Mouse (Mus musculus) liver, embryonic 12.5 days (tissue): Measurements from ENCODE around the gene Thap3. TPM values are rescaled to one million over a fixed set of nuclear protein-coding genes. Genes with fewer than 3 reads are reported as not detected.
A peak's percentile ranks its signal among the peaks of the same experiment; 100 is the strongest.

Experiments used
- ATAC-seq: fragments of 200-750 bp; cut with Nextera tagmentation; 2 replicates; pipeline ENCODE4 v1.8.0; 2017; ENCODE audit warnings: moderate number of reproducible peaks, mild to moderate bottlenecking, moderate library complexity
- H3K27ac ChIP-seq: fragments of 300-500 bp; sonication (generic); 2 replicates; pipeline ENCODE4 v1.5.1; 2016; ENCODE audit warnings: mild to moderate bottlenecking
- H3K27me3 ChIP-seq: fragments of 300-500 bp; sonication (generic); replicated peaks from 2 replicates; pipeline ENCODE4 v1.6.1; 2016; ENCODE audit warnings: mild to moderate bottlenecking, moderate library complexity
- H3K36me3 ChIP-seq: fragments of 300-500 bp; sonication (generic); 2 replicates; pipeline ENCODE4 v1.6.1; 2016; ENCODE audit warnings: mild to moderate bottlenecking, moderate library complexity
- H3K4me1 ChIP-seq: fragments of 300-500 bp; sonication (generic); 2 replicates; pipeline ENCODE4 v1.6.1; 2016
- H3K4me2 ChIP-seq: fragments of 300-500 bp; sonication (generic); 2 replicates; pipeline ENCODE4 v1.6.1; 2016; ENCODE audit warnings: mild to moderate bottlenecking, moderate library complexity
- H3K4me3 ChIP-seq: fragments of 300-500 bp; sonication (generic); 2 replicates; pipeline ENCODE4 v1.5.1; 2016; ENCODE audit warnings: mild to moderate bottlenecking, moderate library complexity
- H3K9ac ChIP-seq: fragments of 300-500 bp; sonication (generic); 2 replicates; pipeline ENCODE4 v1.6.1; 2016; ENCODE audit warnings: mild to moderate bottlenecking, moderate library complexity
- H3K9me3 ChIP-seq: fragments of 300-500 bp; sonication (generic); replicated peaks from 2 replicates; pipeline ENCODE4 v1.6.1; 2016; ENCODE audit warnings: mild to moderate bottlenecking, moderate library complexity
- WGBS: fragments of 180-500 bp; shearing (Covaris S2); methylation state at CpG from one replicate; pipeline ENCODE4 v1.1.7; 2016; ENCODE audit not compliant: insufficient replicate concordance; 5-methylcytosine and 5-hydroxymethylcytosine counted together
- polyA plus RNA-seq: library from polyadenylated mRNA; unstranded; fragments of >200 nt; fragmentation: Nextera tagmentation; extraction: Ambion mirVana; gene quantifications from 2 replicates; pipeline ENCODE4 v1.2.1, GENCODE M21; 2016

The Thap3 gene
- polyA plus RNA-seq, 1 experiment from 2014 or later: 10.0 TPM

DNA sequence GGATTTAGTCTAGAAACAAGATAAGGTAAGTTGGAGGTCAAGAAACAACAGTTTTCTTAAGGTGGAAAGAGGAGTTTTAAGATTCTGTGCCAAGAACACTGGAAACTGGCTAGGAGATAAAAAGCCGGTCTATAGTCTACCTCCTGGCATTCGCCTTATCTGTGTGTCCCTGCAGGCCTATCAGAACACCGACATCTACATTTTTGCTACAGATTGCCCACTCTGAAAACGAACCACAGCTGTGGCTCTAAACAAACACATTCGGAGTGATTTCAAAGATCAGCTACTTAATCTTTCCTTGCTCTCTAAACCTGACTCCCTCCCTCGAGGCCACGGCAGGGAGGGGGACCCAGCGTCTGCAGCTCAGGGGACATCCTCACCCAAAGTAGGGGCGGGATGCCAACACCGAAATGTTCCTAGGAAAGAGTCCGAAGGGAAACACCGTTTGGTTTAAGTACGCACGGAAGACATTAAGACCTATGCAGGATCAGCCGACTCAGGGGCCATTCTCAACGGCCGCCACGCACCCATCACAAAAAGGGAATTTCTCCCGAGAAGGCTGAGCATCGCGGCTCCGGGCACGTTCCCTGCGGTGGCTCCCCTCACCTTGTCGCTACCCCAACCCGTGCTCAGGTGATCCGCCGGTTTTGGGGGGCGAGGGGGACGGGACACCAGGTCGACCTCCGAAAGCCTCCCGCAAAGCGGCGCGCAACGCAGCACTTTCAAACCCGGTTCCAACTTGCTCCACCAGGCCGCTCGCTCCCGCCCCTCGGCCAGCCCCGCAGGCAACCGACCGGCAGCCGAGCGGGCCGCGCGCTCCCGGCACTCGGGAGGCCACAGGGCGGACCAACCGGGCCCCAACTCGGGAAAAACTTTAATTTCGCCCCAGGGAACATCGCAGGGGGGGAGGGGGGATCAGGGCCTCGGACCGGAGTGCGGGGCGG is 5.7 kb upstream of the Thap3 start:
- ATAC-seq: no peak
- H3K27ac ChIP-seq: peak overlapping the region; percentile 69

GRCm38 (mm10) chr4:151993035-151993434 is 4.2 kb upstream of the Thap3 start:
- Histone ChIP-seq H3K9ac (no peak overlapping the region), H3K4me3 (no peak overlapping the region), H3K36me3 (peaks cover 31% of the 10 kb centered on the region), H3K27me3 (peaks cover 46% of the 10 kb centered on the region), H3K27ac (no peak overlapping the region), H3K4me1 (peaks cover 47% of the 10 kb centered on the region), H3K9me3 (no peaks in the 10 kb centered on the region), H3K4me2 (no peak overlapping the region)
- WGBS: 74% methylated on average over 6 of the region's 6 CpGs
- no peak for ATAC-seq

More for the DNA sequence above, 5.7 kb upstream of the Thap3 start:
- Histone ChIP-seq H3K27me3 (peaks cover 46% of the 10 kb centered on the region), H3K36me3 (peaks cover 31% of the 10 kb centered on the region), H3K4me2 (peak overlapping the region; percentile 94), H3K9ac (peak overlapping the region; percentile 94), H3K4me3 (peak overlapping the region; percentile 91), H3K4me1 (peaks cover 37% of the 10 kb centered on the region), H3K9me3 (no peaks in the 10 kb centered on the region)
- WGBS: 1% methylated on average over 60 of the region's 61 CpGs

- Histone ChIP-seq H3K9me3 (no peaks in the 10 kb centered on the region), H3K27me3 (peaks cover 46% of the 10 kb centered on the region), H3K4me1 (peaks cover 47% of the 10 kb centered on the region), H3K4me2 (no peak overlapping the region), H3K36me3 (peaks cover 31% of the 10 kb centered on the region), H3K9ac (no peak overlapping the region), H3K27ac (no peak overlapping the region), H3K4me3 (no peak overlapping the region)
- no peak for ATAC-seq
- 86% methylated on average over 9 of the region's 9 CpGs for WGBS
Observed at GRCm38 (mm10) chr4:151992091-151992490, 3.3 kb upstream of the Thap3 start.

DNA sequence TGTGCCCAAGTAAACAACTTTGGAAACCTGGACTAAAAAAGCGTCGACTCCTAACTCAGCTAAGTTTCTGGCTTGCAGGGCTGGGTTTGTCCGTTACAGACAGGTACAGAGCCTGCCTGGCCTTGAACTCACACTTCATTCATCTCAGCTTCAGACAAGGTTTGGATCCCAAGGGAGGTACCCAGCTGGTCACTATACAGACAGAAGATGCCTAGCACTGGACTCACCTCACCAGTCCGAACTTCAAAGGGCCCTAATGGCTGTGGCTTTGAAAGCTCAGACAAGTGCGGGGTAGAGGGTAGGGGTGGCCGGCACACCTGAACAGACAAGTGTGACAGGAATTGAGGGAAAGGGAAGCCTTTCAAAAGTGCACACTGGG is 302 bp upstream of the Thap3 start:
- Histone ChIP-seq H3K27me3 (peaks cover 34% of the 10 kb centered on the region), H3K9ac (peak overlapping the region; percentile 88), H3K4me2 (peak overlapping the region; percentile 94), H3K4me3 (peak overlapping the region; percentile 86), H3K36me3 (peaks cover 35% of the 10 kb centered on the region), H3K27ac (peak overlapping the region; percentile 83), H3K4me1 (peaks cover 45% of the 10 kb centered on the region), H3K9me3 (no peaks in the 10 kb centered on the region)
- WGBS: 40% methylated on average over 6 of the region's 6 CpGs
- peak; percentile 4; the same call in 1 of the 2 replicates for ATAC-seq

GRCm38 (mm10) chr4:151988014-151988341 is 819 bp downstream of the Thap3 start:
- peak overlapping the region; percentile 88 for H3K9ac ChIP-seq
- peak overlapping the region; percentile 83 for H3K27ac ChIP-seq
- no peak for ATAC-seq

GRCm38 (mm10) chr4:151986650-151987049 is 2.1 kb downstream of the Thap3 start:
- H3K27ac ChIP-seq: no peak overlapping the region
- 63% methylated on average over 8 of the region's 8 CpGs for WGBS
- H3K9ac ChIP-seq: no peak overlapping the region
- peaks cover 10% of the 10 kb centered on the region; the same call in 1 of the 2 replicates for H3K27me3 ChIP-seq
- H3K9me3 ChIP-seq: no peaks in the 10 kb centered on the region
- H3K4me3 ChIP-seq: no peak overlapping the region
- H3K4me1 ChIP-seq: peaks cover 55% of the 10 kb centered on the region
- no peak for ATAC-seq
- no peak overlapping the region for H3K4me2 ChIP-seq
- H3K36me3 ChIP-seq: peaks cover 37% of the 10 kb centered on the region

More at GRCm38 (mm10) chr4:151988014-151988341, 819 bp downstream of the Thap3 start:
- 20% methylated on average over 10 of the region's 10 CpGs for WGBS
- Histone ChIP-seq H3K4me3 (peak overlapping the region; percentile 86), H3K27me3 (peaks cover 22% of the 10 kb centered on the region), H3K9me3 (no peaks in the 10 kb centered on the region), H3K4me2 (peak overlapping the region; percentile 94), H3K4me1 (peaks cover 50% of the 10 kb centered on the region), H3K36me3 (peaks cover 37% of the 10 kb centered on the region)

GRCm38 (mm10) chr4:151985886-151986285 is 2.9 kb downstream of the Thap3 start:
- Histone ChIP-seq H3K9me3 (no peaks in the 10 kb centered on the region), H3K27ac (no peak overlapping the region), H3K27me3 (0 out of 2 replicates have a peak, but pooled peaks cover 4% of the 10 kb centered on the region), H3K4me2 (no peak overlapping the region), H3K9ac (no peak overlapping the region), H3K4me1 (peaks cover 57% of the 10 kb centered on the region), H3K4me3 (no peak overlapping the region), H3K36me3 (peaks cover 37% of the 10 kb centered on the region)
- 49% methylated on average over 10 of the region's 10 CpGs for WGBS
- no peak for ATAC-seq

DNA sequence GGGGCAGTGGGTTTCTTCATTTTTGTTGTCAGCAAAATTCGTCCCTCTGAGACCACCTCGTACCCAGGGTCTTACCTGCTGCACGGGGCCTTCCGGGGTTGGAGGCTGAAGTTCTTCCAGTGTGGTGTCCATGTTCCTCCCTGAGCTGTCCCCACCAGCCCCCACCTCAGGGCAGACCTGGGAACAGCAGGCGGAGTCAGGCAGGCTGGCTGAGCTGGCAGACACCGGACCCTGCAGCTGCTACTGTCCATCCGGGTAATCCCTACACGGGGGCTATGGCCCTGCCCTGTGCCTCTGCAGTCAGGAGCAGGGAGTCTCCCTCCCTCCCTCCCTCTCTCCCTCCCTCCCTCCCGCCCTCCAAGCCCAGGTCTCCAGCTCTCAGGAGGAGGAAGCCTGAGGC is 5.2 kb downstream of the Thap3 start:
- WGBS: 56% methylated on average over 8 of the region's 9 CpGs

GRCm38 (mm10) chr4:151983043-151983442 is 5.8 kb downstream of the Thap3 start:
- Histone ChIP-seq H3K9ac (no peak overlapping the region), H3K27ac (peak overlapping the region; percentile 29; the same call in 1 of the 2 replicates), H3K27me3 (no peaks in the 10 kb centered on the region), H3K4me3 (no peak overlapping the region), H3K36me3 (peaks cover 55% of the 10 kb centered on the region), H3K4me2 (peak overlapping the region; percentile 0; the same call in 1 of the 2 replicates), H3K4me1 (peaks cover 42% of the 10 kb centered on the region), H3K9me3 (no peaks in the 10 kb centered on the region)
- WGBS: 58% methylated on average over 17 of the region's 17 CpGs
- ATAC-seq: no peak

More for the DNA sequence above, 5.2 kb downstream of the Thap3 start:
- Histone ChIP-seq H3K9ac (no peak overlapping the region), H3K4me3 (no peak overlapping the region), H3K27me3 (no peaks in the 10 kb centered on the region), H3K4me1 (peaks cover 46% of the 10 kb centered on the region), H3K4me2 (peak overlapping the region; percentile 0; the same call in 1 of the 2 replicates), H3K9me3 (no peaks in the 10 kb centered on the region), H3K36me3 (peaks cover 50% of the 10 kb centered on the region), H3K27ac (peak overlapping the region; percentile 29; the same call in 1 of the 2 replicates)
- ATAC-seq: 0 out of 2 replicates have a peak, but pooled peaks have one; percentile 5

DNA sequence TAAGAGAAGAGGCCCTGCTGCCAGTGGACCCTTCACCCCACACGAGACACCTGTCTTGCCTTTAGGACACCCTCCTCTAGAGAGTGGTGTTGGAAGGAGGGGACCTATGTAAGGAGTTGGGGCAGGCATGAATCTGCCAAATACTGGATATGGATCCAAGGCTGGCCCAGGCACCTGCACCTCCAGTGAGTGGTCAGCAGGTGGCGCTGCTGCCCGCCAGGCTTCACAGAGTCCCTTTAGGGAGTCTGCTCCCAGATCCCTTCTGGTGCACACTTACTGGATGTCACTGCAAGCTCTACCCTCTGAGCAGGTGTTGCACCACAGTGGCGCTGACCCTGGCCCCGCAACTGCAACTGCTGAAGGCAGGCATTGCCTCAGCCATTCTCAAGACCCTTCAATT is 7.4 kb downstream of the Thap3 start:
- Histone ChIP-seq H3K9me3 (no peaks in the 10 kb centered on the region), H3K27me3 (no peaks in the 10 kb centered on the region), H3K4me2 (no peak overlapping the region), H3K27ac (no peak overlapping the region), H3K4me1 (peaks cover 28% of the 10 kb centered on the region), H3K36me3 (peaks cover 71% of the 10 kb centered on the region), H3K9ac (no peak overlapping the region), H3K4me3 (no peak overlapping the region)
- peak; percentile 70 for ATAC-seq
- 18% methylated on average over 5 of the region's 5 CpGs for WGBS

DNA sequence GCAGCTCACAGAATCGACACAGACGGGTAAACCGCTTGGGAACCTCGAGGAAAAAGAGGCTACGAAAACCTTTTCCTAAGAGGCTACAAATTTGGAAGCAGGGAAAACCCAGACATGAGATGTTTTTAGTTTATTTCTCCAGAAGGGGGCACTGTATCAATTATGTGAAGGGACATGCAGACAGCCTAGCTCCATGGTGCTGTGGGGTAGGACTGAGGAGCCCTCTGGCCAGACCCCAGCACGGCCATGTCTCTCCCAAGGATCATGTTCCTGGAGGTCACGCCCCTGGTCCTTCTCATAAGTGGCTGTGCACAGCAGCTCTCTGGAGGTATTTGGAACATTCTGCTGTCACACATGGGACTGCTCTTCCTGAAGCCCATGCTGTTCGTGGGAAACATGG is 8.1 kb downstream of the Thap3 start:
- H3K36me3 ChIP-seq: peaks cover 78% of the 10 kb centered on the region
- H3K27ac ChIP-seq: no peak overlapping the region
- H3K27me3 ChIP-seq: no peaks in the 10 kb centered on the region
- H3K4me1 ChIP-seq: peaks cover 21% of the 10 kb centered on the region
- no peak overlapping the region for H3K9ac ChIP-seq
- no peak overlapping the region for H3K4me2 ChIP-seq
- H3K9me3 ChIP-seq: no peaks in the 10 kb centered on the region
- WGBS: 80% methylated on average over 8 of the region's 8 CpGs
- H3K4me3 ChIP-seq: no peak overlapping the region
- no peak for ATAC-seq

DNA sequence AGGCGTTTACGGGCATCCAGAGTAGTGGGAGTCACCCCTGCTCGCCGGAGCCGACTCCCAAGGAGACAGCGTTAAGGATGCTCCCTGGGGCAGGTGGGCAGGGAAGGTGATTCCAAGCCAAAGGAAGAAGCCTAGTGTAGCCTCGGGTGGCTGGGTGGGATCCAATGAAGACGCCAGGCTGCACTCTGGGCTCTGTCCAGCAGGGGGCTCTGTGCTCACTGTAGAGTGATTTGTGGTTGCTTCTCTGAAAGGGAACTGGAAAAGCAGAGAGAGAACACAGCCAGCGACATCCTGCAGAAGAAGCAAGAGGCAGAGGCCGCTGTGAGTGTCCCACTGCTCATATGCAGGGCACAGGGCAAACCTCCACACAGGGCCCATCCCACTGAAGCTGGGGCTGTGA is 11.0 kb downstream of the Thap3 start:
- H3K36me3 ChIP-seq: peaks cover 99% of the 10 kb centered on the region
- H3K4me1 ChIP-seq: peaks cover 14% of the 10 kb centered on the region; the same call in 1 of the 2 replicates
- no peak overlapping the region for H3K9ac ChIP-seq
- no peak overlapping the region for H3K4me2 ChIP-seq
- no peaks in the 10 kb centered on the region for H3K27me3 ChIP-seq
- H3K9me3 ChIP-seq: no peaks in the 10 kb centered on the region; the same call in 1 of the 2 replicates
- 48% methylated on average over 10 of the region's 10 CpGs for WGBS
- peak overlapping the region; percentile 20; the same call in 1 of the 2 replicates for H3K27ac ChIP-seq
- H3K4me3 ChIP-seq: no peak overlapping the region
- ATAC-seq: no peak
